In genomic region chr5:8896198-8896597, GRCm38 (mm10) we compare ENCODE assay signal across 17 mouse cellular contexts. TPM values are rescaled to one million over a fixed set of nuclear protein-coding genes. Genes with fewer than 3 reads are reported as not detected.
A peak's percentile ranks its signal among the peaks of the same experiment; 100 is the strongest.
DNase-seq lines count a peak whose midpoint lies in the region; ATAC-seq and TF ChIP-seq lines count a peak whose summit lies in the region.
"Had no signal": no experiment of that assay in that cellular context is flagged by ENCODE, and none has a peak within 500 bp of the region (broad histone marks: within the 10 kb centered on the region; RNA-seq: fewer than 3 reads in every experiment).

No protein-coding gene starts in this region.

- no peaks in the 10 kb centered on the region for H3K9me3 ChIP-seq in kidney, postnatal 0 days (replicated peaks; ENCODE audit: low read length)
- H3K9me3 ChIP-seq in liver, embryonic 14.5 days (ENCODE audit: control insufficient read depth, low read length): no peaks in the 10 kb centered on the region
- no peaks in the 10 kb centered on the region for H3K9me3 ChIP-seq in hindbrain, embryonic 14.5 days (ENCODE audit: control insufficient read depth, low read length)
- H3K9me3 ChIP-seq: G1E; hindbrain, embryonic 15.5 days had no signal

- H3K9ac ChIP-seq in kidney, postnatal 0 days (ENCODE audit: low read depth, low read length): no peak overlapping the region
- H3K9ac ChIP-seq in liver, embryonic 14.5 days (replicated peaks): no peak overlapping the region
- no peak overlapping the region for H3K9ac ChIP-seq in hindbrain, embryonic 14.5 days
- H3K9ac ChIP-seq: hindbrain, embryonic 15.5 days had no signal

- TF ChIP-seq CTCF in kidney, postnatal 0 days (IDR thresholded peaks at IDR 0.05; ENCODE audit: low read depth): no peak
- no peak for TF ChIP-seq CTCF in liver, embryonic 14.5 days (IDR thresholded peaks at IDR 0.05; ENCODE audit: low read depth)

- H3K4me3 ChIP-seq in kidney, postnatal 0 days (replicated peaks; ENCODE audit: low read depth, low read length): no peak overlapping the region
- H3K4me3 ChIP-seq in liver, embryonic 14.5 days (ENCODE audit: insufficient read depth in 1 of 2, low read depth in 2 of 2, low read length in 2 of 2): peak overlapping the region in 1 of 2 experiments; percentile 70; a peak in 1 of 4 replicates
- no peak overlapping the region for H3K4me3 ChIP-seq in hindbrain, embryonic 14.5 days (replicated peaks; ENCODE audit: low read length)
- H3K4me3 ChIP-seq: hindbrain, embryonic 15.5 days had no signal

- DNase-seq in kidney, postnatal 0 days (ENCODE audit: low spot score): peak; percentile 25
- DNase-seq in kidney, adult 18-20 months: no peak
- peak; percentile 39 for DNase-seq in A20 (ENCODE audit: low read depth, low spot score)
- DNase-seq in adipocyte (ENCODE audit: low spot score): peak; percentile 16
- DNase-seq in liver, embryonic 14.5 days (ENCODE audit: low read depth in 3 of 3, low spot score in 3 of 3): peak in 1 of 3 experiments; percentile 17
- DNase-seq in ovary, postnatal 36 days (ENCODE audit: low spot score): no peak
- no peak for DNase-seq in hindbrain, embryonic 14.5 days (ENCODE audit: low spot score)
- no peak for DNase-seq in heart, postnatal 10 days
- DNase-seq: cerebellum, adult 11-12 months; gastrocnemius, postnatal 10 days; kidney, adult 2 months; kidney, postnatal 36 days; lung, postnatal 36 days; thymus, postnatal 36 days had no signal

- H3K36me3 ChIP-seq in kidney, postnatal 0 days (ENCODE audit: insufficient read depth, low read length): no peaks in the 10 kb centered on the region
- H3K36me3 ChIP-seq in liver, embryonic 14.5 days (replicated peaks; ENCODE audit: control insufficient read depth, insufficient read depth, low read depth): peaks cover 38% of the 10 kb centered on the region
- H3K36me3 ChIP-seq in hindbrain, embryonic 14.5 days (replicated peaks; ENCODE audit: control insufficient read depth, insufficient read depth): no peaks in the 10 kb centered on the region
- H3K36me3 ChIP-seq: G1E; hindbrain, embryonic 15.5 days had no signal

- TF ChIP-seq EP300 in liver, embryonic 14.5 days (IDR thresholded peaks at IDR 0.05; ENCODE audit: low read depth): no peak

- 74% methylated on average over 1 of the region's 1 CpGs for WGBS in kidney, postnatal 0 days
- 58% methylated on average over 1 of the region's 1 CpGs for WGBS in liver, embryonic 14.5 days (ENCODE audit: insufficient replicate concordance)
- WGBS in hindbrain, embryonic 14.5 days: 90% methylated on average over 1 of the region's 1 CpGs

- H3K4me2 ChIP-seq in kidney, postnatal 0 days (ENCODE audit: low read length): no peak overlapping the region
- H3K4me2 ChIP-seq in liver, embryonic 14.5 days (ENCODE audit: low read depth): peak overlapping the region; percentile 93
- no peak overlapping the region for H3K4me2 ChIP-seq in hindbrain, embryonic 14.5 days (replicated peaks)
- H3K4me2 ChIP-seq: hindbrain, embryonic 15.5 days; midbrain, embryonic 11.5 days had no signal

- H3K4me1 ChIP-seq in kidney, postnatal 0 days (replicated peaks; ENCODE audit: insufficient read depth, low read length): 0 out of 2 replicates have a peak, but pooled peaks cover 4% of the 10 kb centered on the region
- H3K4me1 ChIP-seq in liver, embryonic 14.5 days (replicated peaks; ENCODE audit: control insufficient read depth in 2 of 2, insufficient read depth in 2 of 2, low read length in 1 of 2): peaks cover 20 to 24% of the 10 kb centered on the region in 2 experiments
- H3K4me1 ChIP-seq in hindbrain, embryonic 14.5 days (replicated peaks; ENCODE audit: control insufficient read depth, insufficient read depth, low read length): peaks cover 5% of the 10 kb centered on the region; the same call in 1 of the 2 replicates

- no peaks in the 10 kb centered on the region for H3K27me3 ChIP-seq in kidney, postnatal 0 days (ENCODE audit: insufficient read depth, low read length)
- no peaks in the 10 kb centered on the region for H3K27me3 ChIP-seq in liver, embryonic 14.5 days (ENCODE audit: control insufficient read depth, insufficient read depth, low read length)
- peaks cover 5% of the 10 kb centered on the region for H3K27me3 ChIP-seq in hindbrain, embryonic 14.5 days (ENCODE audit: control insufficient read depth, insufficient read depth, low read length)
- H3K27me3 ChIP-seq: hindbrain, embryonic 15.5 days had no signal

- intact Hi-C loops in heart, postnatal 10 days (cut with DNase I): no loop called here

- no peak for ATAC-seq in kidney, postnatal 0 days (replicated peaks; ENCODE audit: low FRiP score, low read depth)
- no peak for ATAC-seq in liver, embryonic 14.5 days (ENCODE audit: insufficient read depth)
- no peak for ATAC-seq in hindbrain, embryonic 14.5 days (ENCODE audit: low FRiP score)

- no peak overlapping the region for H3K27ac ChIP-seq in kidney, postnatal 0 days
- H3K27ac ChIP-seq in liver, embryonic 14.5 days: no peak overlapping the region; the same call in 1 of the 2 replicates
- H3K27ac ChIP-seq in hindbrain, embryonic 14.5 days: no peak overlapping the region
- H3K27ac ChIP-seq: hindbrain, embryonic 15.5 days had no signal

RNA-seq across cellular contexts. Expression of gene Abcb4, which starts 2.7 kb away (rescaled TPM):
- 0.11 and 0.16 TPM in 2 replicates for polyA plus RNA-seq in kidney, postnatal 0 days (2015; fragmentation: Nextera tagmentation; extraction: Ambion mirVana)
- polyA plus RNA-seq in liver, embryonic 14.5 days (2012; rRNA removed): 15.7 and 25.1 TPM in 2 replicates
- polyA plus RNA-seq in liver, embryonic 14.5 days (2014; fragmentation: Nextera tagmentation; extraction: Ambion mirVana): 27.1 and 31.8 TPM in 2 replicates
- polyA plus RNA-seq in hindbrain, embryonic 14.5 days (2014; fragmentation: Nextera tagmentation; extraction: Ambion mirVana): 0.78 and 1.2 TPM in 2 replicates
- total RNA-seq in heart, postnatal 10 days (2021): 1 to 10 TPM; 4.1 to 4.8 TPM
- polyA plus RNA-seq: G1E had no signal

Comparison
In these comparisons a context has a peak if more than half of its experiments do, and no peak if none do; other contexts are left out.
1. DNase-seq: peak in kidney, postnatal 0 days (single experiment), A20 (single experiment) and adipocyte (single experiment); none in kidney, adult 18-20 months (single experiment), ovary, postnatal 36 days (single experiment), hindbrain, embryonic 14.5 days (single experiment) and heart, postnatal 10 days (0 of 2).